Mouse (Mus musculus) lung, embryonic 14.5 days (tissue): ENCODE measurements at regions not wholly inside any gene's neighbourhood (a gene's known extent, or its start where the extent isn't known, plus 50 kb on each side); places are given as distances from the start of the nearest gene placed in this dataset.

ENCODE experiments used
- ATAC-seq: fragments of 200-750 bp; cut with Nextera tagmentation; 2 replicates; pipeline ENCODE4 v1.8.0; 2017; ENCODE audit warnings: mild to moderate bottlenecking, moderate TSS enrichment, moderate library complexity; ENCODE audit not compliant: insufficient read depth
- DNase-seq: peaks from one replicate; pipeline ENCODE4 v3.0.0-alpha.2; 2015
- H3K27ac ChIP-seq: fragments of 300-500 bp; sonication (generic); 2 replicates; pipeline ENCODE4 v1.5.1; 2014; ENCODE audit warnings: low read depth, mild to moderate bottlenecking, moderate library complexity
- H3K27me3 ChIP-seq: fragments of 300-500 bp; sonication (generic); 2 replicates; pipeline ENCODE4 v1.6.1; 2014; ENCODE audit warnings: low read length, control low read depth; ENCODE audit not compliant: insufficient read depth
- H3K36me3 ChIP-seq: fragments of 300-500 bp; sonication (generic); 2 replicates; pipeline ENCODE4 v1.6.1; 2014; ENCODE audit warnings: control low read depth; ENCODE audit not compliant: insufficient read depth
- H3K4me1 ChIP-seq: fragments of 300-500 bp; sonication (generic); 2 replicates; pipeline ENCODE4 v1.6.1; 2014; ENCODE audit warnings: antibody characterized with exemption, control low read depth; ENCODE audit not compliant: insufficient read depth
- H3K4me2 ChIP-seq: fragments of 300-500 bp; sonication (generic); 2 replicates; pipeline ENCODE4 v1.6.1; 2014; ENCODE audit warnings: mild to moderate bottlenecking
- H3K4me3 ChIP-seq: fragments of 300-500 bp; sonication (generic); 2 replicates; pipeline ENCODE4 v1.5.1; 2014; ENCODE audit warnings: low read depth, low read length
- H3K9ac ChIP-seq: fragments of 300-500 bp; sonication (generic); 2 replicates; pipeline ENCODE4 v1.6.1; 2014
- H3K9me3 ChIP-seq: fragments of 300-500 bp; sonication (generic); 2 replicates; pipeline ENCODE4 v1.6.1; 2016; ENCODE audit warnings: low read depth, low read length, control low read depth
- CTCF ChIP-seq: IDR thresholded peaks from 2 replicates; pipeline ENCODE4 v1.5.1; 2016; ENCODE audit warnings: antibody characterized with exemption, low read depth
- WGBS: fragments of 180-500 bp; shearing (Covaris S2); extraction: QIAGEN DNeasy Blood & Tissue Kit; methylation state at CpG from one replicate; pipeline ENCODE4 v1.1.7; 2014; 5-methylcytosine and 5-hydroxymethylcytosine counted together

DNA sequence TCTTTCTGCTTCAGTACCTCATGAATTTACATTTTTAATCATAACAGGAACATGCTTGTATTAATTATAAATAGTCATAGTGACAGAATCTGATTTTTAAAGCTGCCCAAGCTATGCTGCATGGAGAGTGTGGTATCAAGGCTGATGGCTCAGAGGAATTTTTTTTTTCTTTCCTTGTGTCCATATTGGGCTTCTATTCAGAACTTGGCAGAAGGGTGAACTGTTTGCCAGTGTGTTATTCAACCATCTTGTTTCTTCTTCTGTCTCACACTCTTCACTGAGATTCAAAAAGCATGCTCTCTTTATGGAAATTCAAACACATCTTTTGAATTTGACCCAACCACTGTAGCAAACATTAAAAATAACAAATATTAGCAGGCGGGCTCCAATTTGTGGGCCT is 137.6 kb upstream of the Lsm8 start:
- Histone ChIP-seq H3K4me2 (no peak overlapping the region), H3K4me1 (no peaks in the 10 kb centered on the region), H3K4me3 (no peak overlapping the region), H3K9ac (no peak overlapping the region), H3K9me3 (no peaks in the 10 kb centered on the region), H3K36me3 (no peaks in the 10 kb centered on the region), H3K27me3 (no peaks in the 10 kb centered on the region), H3K27ac (no peak overlapping the region)
- WGBS, result 87% methylated on average over 1 of the region's 1 CpGs
- DNase-seq, result no peak
- TF ChIP-seq CTCF, result no peak
- ATAC-seq, result no peak

DNA sequence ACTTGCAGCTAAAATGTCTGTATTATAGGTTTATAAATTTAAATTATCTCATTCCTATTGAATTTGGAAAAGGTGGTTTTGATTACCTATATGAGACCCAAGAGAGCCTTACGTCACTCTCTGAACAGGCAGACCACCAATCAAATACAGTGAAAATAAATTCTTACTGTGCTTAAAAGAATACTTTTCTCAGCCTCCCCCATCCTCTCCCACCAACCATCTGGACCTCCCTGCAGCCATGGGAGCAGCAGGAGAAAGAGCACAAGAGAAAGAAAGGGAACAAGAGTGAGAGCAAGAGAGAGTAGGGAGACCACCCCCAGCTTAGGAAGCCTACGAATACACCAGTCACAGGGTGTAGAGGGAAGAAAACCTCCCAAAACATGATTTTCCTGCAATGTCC is 99.5 kb upstream of the Lsm8 start:
- Histone ChIP-seq H3K4me2 (no peak overlapping the region), H3K4me3 (no peak overlapping the region), H3K9ac (no peak overlapping the region), H3K9me3 (no peaks in the 10 kb centered on the region), H3K27me3 (no peaks in the 10 kb centered on the region), H3K4me1 (no peaks in the 10 kb centered on the region), H3K36me3 (no peaks in the 10 kb centered on the region), H3K27ac (no peak overlapping the region)
- no peak for ATAC-seq
- TF ChIP-seq CTCF, result no peak
- 74% methylated on average over 2 of the region's 2 CpGs for WGBS
- no peak for DNase-seq

- H3K27me3 ChIP-seq, result no peaks in the 10 kb centered on the region
- no peak overlapping the region for H3K9ac ChIP-seq
- H3K36me3 ChIP-seq, result no peaks in the 10 kb centered on the region
- H3K4me2 ChIP-seq, result no peak overlapping the region
- no peaks in the 10 kb centered on the region for H3K4me1 ChIP-seq
- no peak for DNase-seq
- H3K27ac ChIP-seq, result no peak overlapping the region
- H3K4me3 ChIP-seq, result no peak overlapping the region
- 84% methylated on average over 2 of the region's 2 CpGs for WGBS
- ATAC-seq, result no peak
- no peaks in the 10 kb centered on the region for H3K9me3 ChIP-seq
- TF ChIP-seq CTCF, result no peak
These were observed 83.8 kb upstream of the Lsm8 start for GRCm38 (mm10) chr6:18764536-18764935.

DNA sequence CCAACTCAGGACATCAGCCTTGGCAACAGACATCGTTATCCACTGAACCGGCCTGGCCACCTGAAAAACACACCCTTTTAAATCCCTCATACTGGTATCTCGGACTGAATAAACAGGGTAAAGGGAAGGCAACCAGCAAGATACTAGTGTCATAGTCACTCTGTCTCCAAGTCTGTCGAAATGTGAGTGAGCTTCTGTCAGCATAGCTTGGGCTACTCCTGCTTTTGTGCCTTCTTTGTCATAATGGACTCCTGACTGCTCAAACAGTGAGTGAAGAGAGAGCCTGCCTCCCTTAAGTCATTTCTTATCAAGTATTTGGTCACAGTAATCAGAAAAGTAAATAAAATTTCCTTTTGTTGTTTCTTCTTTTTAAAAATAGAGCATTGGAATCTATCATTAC is 53.0 kb upstream of the Lsm8 start:
- Histone ChIP-seq H3K4me1 (no peaks in the 10 kb centered on the region), H3K9me3 (no peaks in the 10 kb centered on the region), H3K27ac (no peak overlapping the region), H3K4me2 (no peak overlapping the region), H3K27me3 (no peaks in the 10 kb centered on the region), H3K4me3 (no peak overlapping the region), H3K9ac (no peak overlapping the region), H3K36me3 (no peaks in the 10 kb centered on the region)
- no peak for DNase-seq
- TF ChIP-seq CTCF, result no peak
- WGBS, result 51% methylated on average over 4 of the region's 4 CpGs
- ATAC-seq, result no peak

DNA sequence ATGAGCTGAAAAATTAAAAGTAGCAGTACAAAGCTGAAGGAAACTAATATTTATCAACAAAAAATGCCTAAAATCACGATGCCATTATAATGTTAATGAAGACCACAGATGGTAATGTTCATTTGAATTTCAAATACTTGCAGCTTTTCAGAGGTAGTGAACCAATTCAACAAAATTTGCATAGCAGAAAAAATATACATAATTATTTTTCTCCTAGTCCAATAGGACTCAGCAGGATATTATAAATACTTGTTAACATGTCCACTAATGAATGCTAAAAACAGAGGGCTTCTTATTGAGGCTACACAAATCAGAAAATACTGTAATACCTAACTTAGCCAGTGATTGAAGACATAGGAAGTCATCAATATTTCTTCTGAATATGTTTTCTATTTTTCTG is 52.5 kb upstream of the Lsm8 start:
- TF ChIP-seq CTCF, result no peak
- H3K9ac ChIP-seq, result no peak overlapping the region
- H3K4me1 ChIP-seq, result no peaks in the 10 kb centered on the region
- no peaks in the 10 kb centered on the region for H3K36me3 ChIP-seq
- no peak overlapping the region for H3K4me2 ChIP-seq
- DNase-seq (no peak), ATAC-seq (no peak)
- H3K9me3 ChIP-seq, result no peaks in the 10 kb centered on the region
- no peak overlapping the region for H3K27ac ChIP-seq
- no peaks in the 10 kb centered on the region for H3K27me3 ChIP-seq
- 49% methylated on average over 1 of the region's 1 CpGs for WGBS
- no peak overlapping the region for H3K4me3 ChIP-seq

GRCm38 (mm10) chr6:18796540-18796939 is 51.8 kb upstream of the Lsm8 start:
- Histone ChIP-seq H3K27ac (no peak overlapping the region), H3K9ac (no peak overlapping the region), H3K27me3 (no peaks in the 10 kb centered on the region), H3K9me3 (no peaks in the 10 kb centered on the region), H3K36me3 (no peaks in the 10 kb centered on the region), H3K4me3 (no peak overlapping the region), H3K4me1 (no peaks in the 10 kb centered on the region), H3K4me2 (no peak overlapping the region)
- DNase-seq, result no peak
- no peak for ATAC-seq
- TF ChIP-seq CTCF, result no peak
